Mouse (Mus musculus): ENCODE data around the gene Elf2. TPM values are rescaled to one million over a fixed set of nuclear protein-coding genes. Genes with fewer than 3 reads are reported as not detected.

The Elf2 gene
- polyA plus RNA-seq, 1 experiment from 2014 or later = 44.5 TPM

GRCm38 (mm10) chr3:51233474-51233873, 107.0 kb downstream of the Elf2 start:
- Histone ChIP-seq H3K9me3 (replicated peaks; ENCODE audit: control insufficient read depth, low read length) (no peaks in the 10 kb centered on the region), H3K4me2 (peak overlapping the region; percentile 31), H3K4me3 (ENCODE audit: low read depth, low read length) (no peak overlapping the region), H3K27ac (ENCODE audit: low read depth, low read length) (peak overlapping the region; percentile 85), H3K9ac (ENCODE audit: low read depth, low read length) (peak overlapping the region; percentile 36; the same call in 1 of the 2 replicates), H3K4me1 (ENCODE audit: control insufficient read depth, insufficient read depth, low read length) (peaks cover 46% of the 10 kb centered on the region), H3K36me3 (ENCODE audit: control insufficient read depth, insufficient read depth, low read length) (no peaks in the 10 kb centered on the region), H3K27me3 (ENCODE audit: control insufficient read depth, insufficient read depth, low read length) (no peaks in the 10 kb centered on the region)
- ATAC-seq (replicated peaks; ENCODE audit: insufficient number of reproducible peaks, low FRiP score, low TSS enrichment) = peak; percentile 55
- WGBS (ENCODE audit: insufficient replicate concordance) = 31% methylated on average over 5 of the region's 5 CpGs

- peak overlapping the region; percentile 85 for H3K27ac ChIP-seq (ENCODE audit: low read depth, low read length)
- peaks cover 43% of the 10 kb centered on the region for H3K4me1 ChIP-seq (ENCODE audit: control insufficient read depth, insufficient read depth, low read length)
- no peak overlapping the region for H3K4me2 ChIP-seq
- H3K27me3 ChIP-seq (ENCODE audit: control insufficient read depth, insufficient read depth, low read length) = no peaks in the 10 kb centered on the region
- no peak overlapping the region for H3K4me3 ChIP-seq (ENCODE audit: low read depth, low read length)
- H3K36me3 ChIP-seq (ENCODE audit: control insufficient read depth, insufficient read depth, low read length) = no peaks in the 10 kb centered on the region
- no peak overlapping the region for H3K9ac ChIP-seq (ENCODE audit: low read depth, low read length)
- ATAC-seq (replicated peaks; ENCODE audit: insufficient number of reproducible peaks, low FRiP score, low TSS enrichment) = no peak
- H3K9me3 ChIP-seq (replicated peaks; ENCODE audit: control insufficient read depth, low read length) = no peaks in the 10 kb centered on the region
- WGBS (ENCODE audit: insufficient replicate concordance) = 78% methylated on average over 3 of the region's 3 CpGs
Measured at GRCm38 (mm10) chr3:51232205-51232910, 108.1 kb downstream of the Elf2 start.

GRCm38 (mm10) chr3:51231499-51231898, 109.0 kb downstream of the Elf2 start:
- peaks cover 46% of the 10 kb centered on the region for H3K4me1 ChIP-seq (ENCODE audit: control insufficient read depth, insufficient read depth, low read length)
- H3K27me3 ChIP-seq (ENCODE audit: control insufficient read depth, insufficient read depth, low read length) = no peaks in the 10 kb centered on the region
- ATAC-seq (replicated peaks; ENCODE audit: insufficient number of reproducible peaks, low FRiP score, low TSS enrichment) = no peak
- H3K27ac ChIP-seq (ENCODE audit: low read depth, low read length) = peak overlapping the region; percentile 70
- H3K4me2 ChIP-seq = no peak overlapping the region
- H3K4me3 ChIP-seq (ENCODE audit: low read depth, low read length) = no peak overlapping the region
- 47% methylated on average over 3 of the region's 3 CpGs for WGBS (ENCODE audit: insufficient replicate concordance)
- H3K9me3 ChIP-seq (replicated peaks; ENCODE audit: control insufficient read depth, low read length) = no peaks in the 10 kb centered on the region
- no peaks in the 10 kb centered on the region for H3K36me3 ChIP-seq (ENCODE audit: control insufficient read depth, insufficient read depth, low read length)
- H3K9ac ChIP-seq (ENCODE audit: low read depth, low read length) = no peak overlapping the region

GRCm38 (mm10) chr3:51230886-51231285, 109.6 kb downstream of the Elf2 start:
- H3K4me3 ChIP-seq (ENCODE audit: low read depth, low read length) = no peak overlapping the region
- H3K27ac ChIP-seq (ENCODE audit: low read depth, low read length) = peak overlapping the region; percentile 70
- WGBS (ENCODE audit: insufficient replicate concordance) = 66% methylated on average over 5 of the region's 5 CpGs
- H3K27me3 ChIP-seq (ENCODE audit: control insufficient read depth, insufficient read depth, low read length) = no peaks in the 10 kb centered on the region
- peaks cover 48% of the 10 kb centered on the region for H3K4me1 ChIP-seq (ENCODE audit: control insufficient read depth, insufficient read depth, low read length)
- ATAC-seq (replicated peaks; ENCODE audit: insufficient number of reproducible peaks, low FRiP score, low TSS enrichment) = no peak
- H3K9ac ChIP-seq (ENCODE audit: low read depth, low read length) = no peak overlapping the region
- H3K4me2 ChIP-seq = peak overlapping the region; percentile 9; the same call in 1 of the 2 replicates
- no peaks in the 10 kb centered on the region for H3K9me3 ChIP-seq (replicated peaks; ENCODE audit: control insufficient read depth, low read length)
- H3K36me3 ChIP-seq (ENCODE audit: control insufficient read depth, insufficient read depth, low read length) = no peaks in the 10 kb centered on the region

- peak overlapping the region; percentile 70 for H3K27ac ChIP-seq (ENCODE audit: low read depth, low read length)
- H3K4me1 ChIP-seq (ENCODE audit: control insufficient read depth, insufficient read depth, low read length) = peaks cover 48% of the 10 kb centered on the region
- peak overlapping the region; percentile 11; the same call in 1 of the 2 replicates for H3K4me2 ChIP-seq
Measured at GRCm38 (mm10) chr3:51230146-51230835, 110.2 kb downstream of the Elf2 start.

GRCm38 (mm10) chr3:51229226-51229625, 111.2 kb downstream of the Elf2 start:
- no peaks in the 10 kb centered on the region for H3K27me3 ChIP-seq (ENCODE audit: control insufficient read depth, insufficient read depth, low read length)
- ATAC-seq (replicated peaks; ENCODE audit: insufficient number of reproducible peaks, low FRiP score, low TSS enrichment) = no peak
- H3K4me1 ChIP-seq (ENCODE audit: control insufficient read depth, insufficient read depth, low read length) = peaks cover 40% of the 10 kb centered on the region
- H3K9ac ChIP-seq (ENCODE audit: low read depth, low read length) = no peak overlapping the region
- no peaks in the 10 kb centered on the region for H3K9me3 ChIP-seq (replicated peaks; ENCODE audit: control insufficient read depth, low read length)
- H3K4me3 ChIP-seq (ENCODE audit: low read depth, low read length) = no peak overlapping the region
- WGBS (ENCODE audit: insufficient replicate concordance) = 82% methylated on average over 3 of the region's 3 CpGs
- no peaks in the 10 kb centered on the region for H3K36me3 ChIP-seq (ENCODE audit: control insufficient read depth, insufficient read depth, low read length)
- no peak overlapping the region for H3K27ac ChIP-seq (ENCODE audit: low read depth, low read length)
- no peak overlapping the region for H3K4me2 ChIP-seq

More at GRCm38 (mm10) chr3:51230146-51230835, 110.2 kb downstream of the Elf2 start:
- Histone ChIP-seq H3K27me3 (ENCODE audit: control insufficient read depth, insufficient read depth, low read length) (no peaks in the 10 kb centered on the region), H3K4me3 (ENCODE audit: low read depth, low read length) (no peak overlapping the region), H3K9ac (ENCODE audit: low read depth, low read length) (peak overlapping the region; percentile 17; the same call in 1 of the 2 replicates), H3K36me3 (ENCODE audit: control insufficient read depth, insufficient read depth, low read length) (no peaks in the 10 kb centered on the region), H3K9me3 (replicated peaks; ENCODE audit: control insufficient read depth, low read length) (no peaks in the 10 kb centered on the region)
- ATAC-seq (replicated peaks; ENCODE audit: insufficient number of reproducible peaks, low FRiP score, low TSS enrichment) = peak; percentile 60
- 70% methylated on average over 6 of the region's 6 CpGs for WGBS (ENCODE audit: insufficient replicate concordance)

GRCm38 (mm10) chr3:51228821-51229205, 111.7 kb downstream of the Elf2 start:
- Histone ChIP-seq H3K27me3 (ENCODE audit: control insufficient read depth, insufficient read depth, low read length) (no peaks in the 10 kb centered on the region), H3K4me2 (no peak overlapping the region), H3K36me3 (ENCODE audit: control insufficient read depth, insufficient read depth, low read length) (no peaks in the 10 kb centered on the region), H3K27ac (ENCODE audit: low read depth, low read length) (no peak overlapping the region), H3K9ac (ENCODE audit: low read depth, low read length) (no peak overlapping the region), H3K4me1 (ENCODE audit: control insufficient read depth, insufficient read depth, low read length) (peaks cover 40% of the 10 kb centered on the region), H3K9me3 (replicated peaks; ENCODE audit: control insufficient read depth, low read length) (no peaks in the 10 kb centered on the region), H3K4me3 (ENCODE audit: low read depth, low read length) (no peak overlapping the region)
- WGBS (ENCODE audit: insufficient replicate concordance) = 80% methylated on average over 9 of the region's 9 CpGs
- no peak for ATAC-seq (replicated peaks; ENCODE audit: insufficient number of reproducible peaks, low FRiP score, low TSS enrichment)

GRCm38 (mm10) chr3:51228038-51228820, 112.2 kb downstream of the Elf2 start:
- Histone ChIP-seq H3K36me3 (ENCODE audit: control insufficient read depth, insufficient read depth, low read length) (no peaks in the 10 kb centered on the region), H3K9ac (ENCODE audit: low read depth, low read length) (no peak overlapping the region), H3K4me3 (ENCODE audit: low read depth, low read length) (no peak overlapping the region), H3K4me2 (no peak overlapping the region), H3K9me3 (replicated peaks; ENCODE audit: control insufficient read depth, low read length) (no peaks in the 10 kb centered on the region), H3K27me3 (ENCODE audit: control insufficient read depth, insufficient read depth, low read length) (no peaks in the 10 kb centered on the region), H3K4me1 (ENCODE audit: control insufficient read depth, insufficient read depth, low read length) (peaks cover 40% of the 10 kb centered on the region), H3K27ac (ENCODE audit: low read depth, low read length) (no peak overlapping the region)
- WGBS (ENCODE audit: insufficient replicate concordance) = 74% methylated on average over 10 of the region's 10 CpGs
- no peak for ATAC-seq (replicated peaks; ENCODE audit: insufficient number of reproducible peaks, low FRiP score, low TSS enrichment)
